Mouse (Mus musculus) liver, embryonic 13.5 days (tissue): ENCODE measurements around the gene Lamb3. TPM values are rescaled to one million over a fixed set of nuclear protein-coding genes. Genes with fewer than 3 reads are reported as not detected.
"Not testable (repeated sequence)": the region's sequence is repeated elsewhere in the genome, so short reads cannot be mapped to it uniquely, and the experiment has no call there.

ENCODE experiments used
- ATAC-seq: fragments of 200-750 bp; cut with Nextera tagmentation; 2 replicates; pipeline ENCODE4 v1.8.0; 2017; ENCODE audit warnings: low read depth, mild to moderate bottlenecking, moderate number of reproducible peaks, moderate library complexity
- DNase-seq: peaks from one replicate; pipeline ENCODE4 v3.0.0; 2022
- H3K27ac ChIP-seq: fragments of 300-500 bp; sonication (generic); 2 replicates; pipeline ENCODE4 v1.5.1; 2015; ENCODE audit warnings: moderate library complexity, mild to moderate bottlenecking, inconsistent platforms
- H3K27me3 ChIP-seq: fragments of 300-500 bp; sonication (generic); 2 replicates; pipeline ENCODE4 v1.6.1; 2015; ENCODE audit warnings: mild to moderate bottlenecking, inconsistent platforms
- H3K36me3 ChIP-seq: fragments of 300-500 bp; sonication (generic); 2 replicates; pipeline ENCODE4 v1.6.1; 2015; ENCODE audit warnings: mild to moderate bottlenecking, inconsistent platforms
- H3K4me1 ChIP-seq: fragments of 300-500 bp; sonication (generic); replicated peaks from 2 replicates; pipeline ENCODE4 v1.6.1; 2015; ENCODE audit warnings: inconsistent platforms
- H3K4me2 ChIP-seq: fragments of 300-500 bp; sonication (generic); 2 replicates; pipeline ENCODE4 v1.6.1; 2015; ENCODE audit warnings: inconsistent platforms, mild to moderate bottlenecking, moderate library complexity
- H3K4me3 ChIP-seq: fragments of 300-500 bp; sonication (generic); replicated peaks from 2 replicates; pipeline ENCODE4 v1.5.1; 2015; ENCODE audit warnings: mild to moderate bottlenecking, inconsistent platforms
- H3K9ac ChIP-seq: fragments of 300-500 bp; sonication (generic); 2 replicates; pipeline ENCODE4 v1.6.1; 2015; ENCODE audit warnings: mild to moderate bottlenecking, inconsistent platforms
- H3K9me3 ChIP-seq: fragments of 300-500 bp; sonication (generic); replicated peaks from 2 replicates; pipeline ENCODE4 v1.6.1; 2016; ENCODE audit warnings: inconsistent platforms
- WGBS: fragments of 180-500 bp; shearing (Covaris S2); methylation state at CpG from one replicate; pipeline ENCODE4 v1.1.7; 2015; ENCODE audit not compliant: insufficient replicate concordance; 5-methylcytosine and 5-hydroxymethylcytosine counted together
- polyA plus RNA-seq: library from polyadenylated mRNA; unstranded; fragments of >200 nt; fragmentation: Nextera tagmentation; extraction: Ambion mirVana; gene quantifications from 2 replicates; pipeline ENCODE4 v1.2.1, GENCODE M21; 2015

Gene Lamb3
- polyA plus RNA-seq, 1 experiment from 2014 or later, result 0.25 TPM

GRCm38 (mm10) chr1:193251386-193251785, 43.9 kb downstream of the Lamb3 start:
- Histone ChIP-seq H3K36me3 (no peaks in the 10 kb centered on the region), H3K9ac (no peak overlapping the region), H3K27ac (no peak overlapping the region), H3K4me1 (no peaks in the 10 kb centered on the region), H3K4me2 (no peak overlapping the region), H3K4me3 (no peak overlapping the region), H3K27me3 (no peaks in the 10 kb centered on the region), H3K9me3 (no peaks in the 10 kb centered on the region)
- ATAC-seq (no peak), DNase-seq (no peak)
- 65% methylated on average over 7 of the region's 7 CpGs for WGBS

GRCm38 (mm10) chr1:193252616-193253015, 45.1 kb downstream of the Lamb3 start:
- no peak overlapping the region for H3K9ac ChIP-seq
- DNase-seq, result no peak
- H3K27me3 ChIP-seq, result no peaks in the 10 kb centered on the region
- H3K4me2 ChIP-seq, result no peak overlapping the region
- no peak for ATAC-seq
- 39% methylated on average over 5 of the region's 5 CpGs for WGBS
- no peak overlapping the region for H3K27ac ChIP-seq
- H3K4me3 ChIP-seq, result no peak overlapping the region
- no peaks in the 10 kb centered on the region for H3K9me3 ChIP-seq
- no peaks in the 10 kb centered on the region for H3K36me3 ChIP-seq
- no peaks in the 10 kb centered on the region for H3K4me1 ChIP-seq

- not testable (repeated sequence) for DNase-seq, H3K4me3 ChIP-seq, H3K36me3 ChIP-seq, ATAC-seq, H3K4me1 ChIP-seq, H3K9ac ChIP-seq, H3K4me2 ChIP-seq, H3K27me3 ChIP-seq, H3K9me3 ChIP-seq, H3K27ac ChIP-seq
- 45% methylated on average over 3 of the region's 3 CpGs for WGBS
Measured at GRCm38 (mm10) chr1:193253895-193254294, 46.4 kb downstream of the Lamb3 start.

GRCm38 (mm10) chr1:193255032-193255431, 47.5 kb downstream of the Lamb3 start:
- DNase-seq (no peak), ATAC-seq (no peak)
- Histone ChIP-seq H3K9ac (no peak overlapping the region), H3K27ac (no peak overlapping the region), H3K9me3 (no peaks in the 10 kb centered on the region), H3K36me3 (no peaks in the 10 kb centered on the region), H3K4me3 (no peak overlapping the region), H3K4me1 (no peaks in the 10 kb centered on the region), H3K4me2 (no peak overlapping the region), H3K27me3 (no peaks in the 10 kb centered on the region)
- WGBS, result 56% methylated on average over 8 of the region's 8 CpGs

- H3K36me3 ChIP-seq, result no peaks in the 10 kb centered on the region
- 24% methylated on average over 3 of the region's 3 CpGs for WGBS
Measured at GRCm38 (mm10) chr1:193255488-193256288, 48.2 kb downstream of the Lamb3 start.

GRCm38 (mm10) chr1:193256289-193256577, 48.7 kb downstream of the Lamb3 start:
- no peaks in the 10 kb centered on the region for H3K27me3 ChIP-seq
- no peaks in the 10 kb centered on the region for H3K36me3 ChIP-seq
- H3K4me1 ChIP-seq, result no peaks in the 10 kb centered on the region
- 0 out of 2 replicates have a peak, but pooled peaks have one; percentile 15 for ATAC-seq
- no peak for DNase-seq
- H3K9me3 ChIP-seq, result no peaks in the 10 kb centered on the region
- H3K4me3 ChIP-seq, result no peak overlapping the region
- H3K9ac ChIP-seq, result no peak overlapping the region
- no peak overlapping the region for H3K4me2 ChIP-seq
- no peak overlapping the region for H3K27ac ChIP-seq

More at GRCm38 (mm10) chr1:193255488-193256288, 48.2 kb downstream of the Lamb3 start:
- DNase-seq (no peak), ATAC-seq (0 out of 2 replicates have a peak, but pooled peaks have one; percentile 7)
- H3K27ac ChIP-seq, result no peak overlapping the region
- H3K9ac ChIP-seq, result no peak overlapping the region
- H3K4me1 ChIP-seq, result no peaks in the 10 kb centered on the region
- H3K4me3 ChIP-seq, result no peak overlapping the region
- no peak overlapping the region for H3K4me2 ChIP-seq
- no peaks in the 10 kb centered on the region for H3K9me3 ChIP-seq
- no peaks in the 10 kb centered on the region for H3K27me3 ChIP-seq

- ATAC-seq (no peak), DNase-seq (no peak)
- H3K4me1 ChIP-seq, result no peaks in the 10 kb centered on the region
- no peak overlapping the region for H3K9ac ChIP-seq
- no peak overlapping the region for H3K4me3 ChIP-seq
- WGBS, result 56% methylated on average over 5 of the region's 5 CpGs
- no peaks in the 10 kb centered on the region for H3K27me3 ChIP-seq
- H3K27ac ChIP-seq, result no peak overlapping the region
- no peak overlapping the region for H3K4me2 ChIP-seq
- H3K9me3 ChIP-seq, result no peaks in the 10 kb centered on the region
- no peaks in the 10 kb centered on the region for H3K36me3 ChIP-seq
Measured at GRCm38 (mm10) chr1:193256621-193257098, 49.2 kb downstream of the Lamb3 start.

- 72% methylated on average over 9 of the region's 9 CpGs for WGBS
Measured at GRCm38 (mm10) chr1:193259559-193259958, 52.1 kb downstream of the Lamb3 start.

GRCm38 (mm10) chr1:193261897-193262548, 54.5 kb downstream of the Lamb3 start:
- WGBS, result 48% methylated on average over 7 of the region's 7 CpGs
- Histone ChIP-seq H3K9me3 (no peaks in the 10 kb centered on the region), H3K27me3 (no peaks in the 10 kb centered on the region), H3K36me3 (no peaks in the 10 kb centered on the region), H3K4me3 (no peak overlapping the region), H3K4me2 (no peak overlapping the region), H3K27ac (no peak overlapping the region), H3K4me1 (no peaks in the 10 kb centered on the region), H3K9ac (no peak overlapping the region)
- ATAC-seq (no peak), DNase-seq (no peak)

More at GRCm38 (mm10) chr1:193259559-193259958, 52.1 kb downstream of the Lamb3 start:
- H3K4me2 ChIP-seq, result no peak overlapping the region
- H3K27ac ChIP-seq, result no peak overlapping the region
- no peak overlapping the region for H3K9ac ChIP-seq
- ATAC-seq (no peak), DNase-seq (no peak)
- no peaks in the 10 kb centered on the region for H3K4me1 ChIP-seq
- H3K36me3 ChIP-seq, result no peaks in the 10 kb centered on the region
- no peak overlapping the region for H3K4me3 ChIP-seq
- no peaks in the 10 kb centered on the region for H3K27me3 ChIP-seq
- H3K9me3 ChIP-seq, result no peaks in the 10 kb centered on the region

- DNase-seq (no peak), ATAC-seq (no peak)
- Histone ChIP-seq H3K27ac (no peak overlapping the region), H3K27me3 (no peaks in the 10 kb centered on the region), H3K4me1 (no peaks in the 10 kb centered on the region), H3K9me3 (no peaks in the 10 kb centered on the region), H3K36me3 (no peaks in the 10 kb centered on the region), H3K4me3 (no peak overlapping the region), H3K4me2 (no peak overlapping the region), H3K9ac (no peak overlapping the region)
- whole genome bisulfite sequencing, result 58% methylated on average over 8 of the region's 8 CpGs
Measured at GRCm38 (mm10) chr1:193263026-193263907, 55.8 kb downstream of the Lamb3 start.

- no peak for DNase-seq
- Histone ChIP-seq H3K27ac (no peak within 1 kb of the TSS), H3K27me3 (no peaks in the 10 kb centered on the region), H3K9me3 (no peaks in the 10 kb centered on the region), H3K36me3 (no peaks in the 10 kb centered on the region), H3K4me2 (no peak within 1 kb of the TSS), H3K4me1 (no peaks in the 10 kb centered on the region), H3K9ac (no peak within 1 kb of the TSS), H3K4me3 (no peak within 1 kb of the TSS)
- 28% methylated on average over 5 of the region's 5 CpGs for WGBS
- no peak for ATAC-seq
Measured at GRCm38 (mm10) chr1:193263955-193264598, 56.6 kb downstream of the Lamb3 start, which contains the start of gene Hsd11b1. Gene Hsd11b1, minus strand, starts transcription at chr1:193264075.
